Mouse (Mus musculus) heart, adult 11 months (tissue): ENCODE results near the gene Os9.

Experiments
- DNase-seq: peaks from one replicate; pipeline ENCODE4 v3.0.0; 2022

The Os9 gene

DNA sequence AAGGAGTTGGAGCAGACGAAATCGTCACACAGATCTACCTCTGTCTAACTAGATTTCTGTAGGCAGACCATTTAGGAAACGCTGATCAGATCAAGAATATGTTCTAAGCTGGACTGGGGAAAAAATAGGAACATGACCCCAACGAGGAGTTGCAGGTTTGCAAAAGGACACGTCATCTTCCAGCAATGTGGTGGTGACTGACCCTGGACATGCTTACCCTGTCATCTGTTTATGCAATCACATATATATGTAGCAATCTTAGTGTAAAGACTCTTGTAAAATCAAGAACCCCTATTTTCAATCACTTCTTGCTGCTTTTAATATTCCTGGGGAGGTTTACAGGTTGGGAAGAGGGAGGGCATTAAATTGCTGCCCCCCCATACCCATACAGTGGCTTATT, 58.4 kb downstream of the Os9 start:
- peak; percentile 78 for DNase-seq

DNA sequence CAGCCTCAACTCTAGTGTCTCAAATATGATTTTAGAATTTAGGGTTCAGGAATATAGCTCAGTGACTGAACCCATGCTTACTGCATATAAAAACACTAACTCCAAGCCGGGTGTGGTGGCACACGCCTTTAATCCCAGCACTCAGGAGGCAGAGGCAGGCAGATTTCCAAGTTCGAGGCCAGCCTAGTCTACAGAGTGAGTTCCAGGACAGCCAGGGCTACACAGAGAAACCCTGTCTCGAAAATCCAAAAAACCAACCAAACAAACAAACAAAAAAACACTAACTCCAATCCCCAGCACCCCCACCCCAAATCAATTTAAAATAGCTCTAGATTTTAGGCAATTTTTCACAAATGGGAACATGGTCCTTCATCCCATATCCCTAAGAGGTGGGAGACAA, 58.8 kb downstream of the Os9 start:
- DNase-seq, result peak; percentile 88

DNA sequence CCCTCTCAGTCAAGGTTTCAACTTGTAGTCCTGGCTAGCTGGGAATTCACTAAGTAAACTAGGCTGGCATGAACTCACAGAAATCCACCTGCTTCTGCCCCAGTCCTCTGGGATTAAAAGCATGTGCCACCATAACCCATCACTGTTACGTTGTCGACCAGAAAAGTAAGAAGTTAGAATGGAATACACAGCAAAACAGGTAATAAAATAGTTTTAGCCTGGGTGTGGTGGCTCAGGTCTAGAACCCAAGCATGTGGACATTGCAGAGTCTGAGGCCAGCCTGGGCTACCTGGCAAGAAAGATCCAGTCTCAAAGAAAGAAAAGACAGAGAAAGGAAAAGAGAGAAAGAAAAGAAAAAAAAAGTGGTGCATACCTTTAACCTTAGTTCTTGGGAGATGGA, 59.4 kb downstream of the Os9 start:
- DNase-seq, result peak; percentile 69

DNA sequence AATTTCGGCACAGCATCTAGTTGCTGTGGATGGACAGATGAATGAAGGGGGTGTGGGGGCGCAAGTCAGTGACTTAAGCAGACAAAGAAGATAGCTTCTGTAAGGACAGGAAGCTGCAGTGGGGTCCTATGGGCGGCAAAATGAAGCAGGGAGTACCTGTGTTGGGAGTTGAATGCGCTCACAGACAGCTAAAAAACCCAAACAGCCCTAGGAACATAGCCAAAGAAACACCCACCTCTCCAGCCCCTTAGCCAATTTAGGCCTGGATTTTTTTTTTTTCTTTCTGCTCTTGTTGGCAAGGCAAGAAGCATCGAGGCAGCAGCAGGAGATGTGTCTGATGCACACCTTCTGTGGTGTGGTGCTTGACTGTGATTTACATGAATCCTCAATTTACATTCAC, 59.8 kb downstream of the Os9 start:
- DNase-seq, result peak; percentile 89

DNA sequence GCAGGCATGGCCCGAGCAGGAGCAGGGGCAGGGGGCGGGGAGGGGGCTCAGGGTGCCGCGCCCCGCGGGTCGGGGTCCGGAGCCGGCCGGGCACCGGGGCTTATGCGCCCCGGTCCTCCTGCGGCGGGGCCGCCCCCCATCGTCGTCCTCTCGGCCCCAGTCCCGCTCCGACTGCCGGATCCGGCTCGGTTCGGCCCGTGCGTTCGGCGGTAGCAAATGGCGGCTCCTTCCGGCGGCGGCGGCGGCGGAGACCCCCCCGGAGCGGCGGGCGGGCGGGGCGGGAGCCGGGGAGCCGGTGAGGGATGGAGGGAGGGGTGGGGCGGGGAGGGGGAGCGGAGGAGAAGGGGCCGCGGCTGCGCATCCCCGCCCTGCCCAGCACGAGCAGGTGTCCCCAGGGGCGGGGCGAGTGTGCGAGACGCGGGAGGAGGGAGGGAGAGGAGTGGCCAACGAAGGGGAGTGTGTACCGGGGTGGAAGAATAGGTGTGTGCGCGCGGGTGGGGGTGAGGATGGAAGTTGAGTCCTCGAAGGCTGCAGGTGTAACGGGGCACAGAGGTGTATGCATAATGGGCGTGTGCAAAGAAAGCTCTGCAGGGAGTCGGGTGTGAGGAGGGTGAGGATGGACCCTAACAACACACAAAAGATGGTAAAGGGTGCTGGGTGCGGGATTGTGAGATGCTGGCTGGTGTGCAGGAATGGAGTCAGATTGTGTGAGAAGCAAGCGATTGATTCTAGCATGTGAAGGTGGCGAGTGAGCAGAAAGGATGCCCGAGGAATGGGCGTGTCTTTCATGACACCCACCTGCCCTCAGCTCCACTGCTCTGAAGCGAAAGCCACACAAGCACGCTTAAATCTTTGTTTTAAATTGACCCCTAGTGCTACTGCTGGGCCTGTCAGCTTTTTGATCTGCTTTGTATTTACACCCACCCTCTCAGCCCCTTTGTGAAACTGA, 60.7 kb downstream of the Os9 start, which contains the start of gene March9:
Gene March9 (minus strand): TSS at position 217 of the 949 bp plus-strand sequence.
- DNase-seq, result peak; percentile 97

DNA sequence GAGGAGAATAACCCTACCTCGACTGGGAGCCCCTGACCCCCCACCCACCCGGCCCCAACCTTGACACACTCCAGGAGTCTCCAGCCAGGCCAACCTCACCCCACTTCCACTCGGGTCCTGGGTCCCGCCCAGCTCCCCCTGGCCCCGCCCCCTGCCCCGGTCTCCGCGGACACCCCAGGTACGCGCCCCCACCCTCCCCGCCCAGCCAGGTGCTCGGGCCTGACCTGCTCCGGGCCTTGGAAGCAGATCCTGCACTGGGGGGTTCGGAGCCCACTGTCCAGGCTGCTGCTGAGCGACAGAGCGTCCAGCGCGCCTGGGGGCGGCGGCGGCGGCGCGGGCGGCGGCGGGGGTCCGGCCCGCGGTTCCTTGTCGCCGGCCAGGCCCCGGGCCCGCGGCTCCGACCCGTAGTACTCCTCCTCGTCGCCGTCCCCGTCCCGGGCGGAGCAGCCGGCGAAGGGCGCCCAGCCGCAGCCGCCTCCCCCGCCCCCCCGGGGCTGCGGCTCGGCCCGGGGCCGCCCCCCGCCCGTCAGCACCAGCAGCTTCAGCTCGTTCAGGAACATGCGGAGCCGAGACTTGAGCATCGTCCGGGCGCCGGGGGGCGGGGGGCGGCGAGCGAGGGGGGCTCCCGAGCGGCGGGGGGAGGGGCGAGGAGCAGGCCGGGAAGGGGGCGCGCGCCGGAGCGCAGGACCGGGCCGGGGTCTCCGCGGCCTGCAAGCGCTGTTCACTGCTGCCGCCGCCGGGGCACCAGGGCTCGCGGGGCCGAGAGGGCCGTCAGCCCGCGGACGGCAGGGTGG, 61.6 kb downstream of the Os9 start:
- DNase-seq, result peak; percentile 91

DNA sequence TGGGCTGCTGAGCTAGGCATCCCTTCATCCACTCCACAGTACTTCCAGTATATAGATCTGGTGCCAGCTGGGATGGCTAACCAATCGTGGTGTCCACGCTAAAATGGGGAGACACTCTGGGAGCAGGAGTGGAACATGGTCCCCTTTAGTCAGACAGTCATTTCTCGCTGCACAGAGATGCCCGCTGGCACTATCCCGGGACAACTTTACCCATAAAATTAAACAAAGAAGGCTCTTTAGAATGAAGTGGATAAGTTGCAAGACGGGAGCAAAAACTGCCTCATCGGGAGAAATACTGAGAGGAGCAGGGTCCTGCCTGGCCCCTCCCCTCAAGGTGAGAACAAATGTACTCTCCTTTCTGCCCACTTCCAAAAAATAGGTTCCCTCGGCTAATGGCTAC, 62.2 kb downstream of the Os9 start:
- no peak for DNase-seq

DNA sequence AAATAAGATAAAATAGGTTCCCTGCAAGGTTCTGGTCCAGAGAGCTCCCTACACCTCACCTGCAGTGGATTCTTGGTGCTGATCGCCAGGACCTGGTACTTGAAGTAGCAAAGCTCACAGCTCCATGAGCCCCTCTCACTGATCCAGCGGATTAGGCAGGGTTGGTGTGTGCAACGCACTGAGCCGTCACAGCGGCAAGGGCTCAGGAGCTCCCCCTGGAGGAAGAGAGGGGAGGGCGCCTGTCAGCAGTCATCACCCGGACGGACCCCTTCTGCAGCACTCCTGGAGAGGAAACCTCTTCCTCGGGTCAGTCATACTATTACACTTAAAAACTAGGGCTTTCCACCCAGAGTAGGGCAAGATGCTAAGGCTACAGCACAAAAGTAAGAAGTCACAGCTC, 62.8 kb downstream of the Os9 start:
- peak; percentile 95 for DNase-seq

DNA sequence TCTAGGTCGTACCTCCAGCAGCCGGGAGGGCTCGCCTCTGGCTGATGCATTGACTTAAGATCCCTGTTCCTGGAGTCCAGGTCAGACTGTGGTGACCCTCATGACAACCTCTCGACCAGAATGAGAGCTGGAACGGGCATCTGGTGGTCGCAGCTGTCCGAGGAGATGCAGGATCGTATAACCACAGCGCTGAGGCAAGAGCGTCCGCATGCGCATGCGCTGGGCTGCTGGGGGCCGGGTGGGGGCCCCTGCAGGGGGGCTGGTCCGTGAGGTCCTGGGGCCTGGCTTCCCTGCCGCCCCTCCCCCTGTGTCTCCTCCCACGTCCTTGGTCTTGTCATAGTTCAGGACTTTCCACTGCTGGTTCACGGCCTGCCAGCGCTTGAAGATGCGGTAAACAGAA, 64.4 kb downstream of the Os9 start:
- peak; percentile 92 for DNase-seq

DNA sequence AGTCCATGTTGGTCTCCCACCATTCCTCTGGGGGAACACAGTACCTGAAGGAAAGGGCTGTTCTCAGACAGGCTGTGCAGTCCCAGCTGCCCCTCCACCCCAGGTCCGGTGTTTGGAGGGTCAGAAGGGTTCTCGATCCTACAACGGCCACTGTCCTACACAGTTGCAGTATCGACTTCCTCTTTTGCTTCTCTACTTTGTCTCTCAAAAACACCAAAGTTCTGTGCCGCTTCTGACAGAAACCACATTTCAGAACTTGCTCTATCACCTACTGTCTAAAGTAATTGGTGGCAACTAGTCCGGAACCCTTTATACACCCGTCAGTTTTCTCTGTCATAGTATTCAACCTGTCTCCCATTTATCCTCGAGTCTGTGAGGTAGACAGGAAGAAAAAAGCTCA, 65.5 kb downstream of the Os9 start:
- no peak for DNase-seq

DNA sequence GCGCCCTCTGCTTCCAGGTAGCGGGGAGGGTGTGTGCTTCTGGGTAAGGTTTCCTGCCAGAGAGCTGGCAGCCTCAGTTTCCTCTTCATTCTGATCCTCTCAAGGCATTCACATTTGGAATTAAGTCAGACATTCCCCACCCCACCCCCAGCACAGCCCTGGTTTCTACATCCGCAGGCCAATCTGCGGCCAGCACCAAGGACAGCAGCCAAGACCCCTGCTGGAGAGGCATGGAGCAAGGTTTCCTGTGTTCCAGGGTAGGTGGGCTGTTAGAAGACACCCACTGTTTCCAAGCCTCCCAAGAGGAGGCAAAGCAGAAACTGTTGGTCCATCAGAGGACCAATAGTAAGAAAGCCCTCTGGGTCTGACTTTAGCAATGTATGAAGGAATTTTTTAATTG, 66.3 kb downstream of the Os9 start:
- DNase-seq, result no peak

DNA sequence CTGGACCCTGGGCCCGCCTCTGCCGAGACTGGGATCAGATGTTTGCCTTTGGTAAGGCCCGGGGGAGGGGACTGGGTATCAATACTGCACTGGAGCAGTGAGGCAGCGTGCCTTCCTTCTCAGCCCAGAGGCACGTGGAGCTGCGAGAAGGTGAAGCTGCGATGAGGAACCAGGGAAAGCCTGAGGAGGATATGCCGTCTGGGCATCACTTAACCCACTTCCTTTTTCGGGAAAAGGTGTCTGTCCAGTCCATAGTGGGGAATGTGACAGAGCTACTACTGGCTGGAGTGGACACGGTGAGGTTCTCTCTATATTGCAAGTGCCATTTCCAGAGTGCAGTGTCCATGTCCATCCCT, 70.8 kb downstream of the Os9 start:
- DNase-seq, result no peak

DNA sequence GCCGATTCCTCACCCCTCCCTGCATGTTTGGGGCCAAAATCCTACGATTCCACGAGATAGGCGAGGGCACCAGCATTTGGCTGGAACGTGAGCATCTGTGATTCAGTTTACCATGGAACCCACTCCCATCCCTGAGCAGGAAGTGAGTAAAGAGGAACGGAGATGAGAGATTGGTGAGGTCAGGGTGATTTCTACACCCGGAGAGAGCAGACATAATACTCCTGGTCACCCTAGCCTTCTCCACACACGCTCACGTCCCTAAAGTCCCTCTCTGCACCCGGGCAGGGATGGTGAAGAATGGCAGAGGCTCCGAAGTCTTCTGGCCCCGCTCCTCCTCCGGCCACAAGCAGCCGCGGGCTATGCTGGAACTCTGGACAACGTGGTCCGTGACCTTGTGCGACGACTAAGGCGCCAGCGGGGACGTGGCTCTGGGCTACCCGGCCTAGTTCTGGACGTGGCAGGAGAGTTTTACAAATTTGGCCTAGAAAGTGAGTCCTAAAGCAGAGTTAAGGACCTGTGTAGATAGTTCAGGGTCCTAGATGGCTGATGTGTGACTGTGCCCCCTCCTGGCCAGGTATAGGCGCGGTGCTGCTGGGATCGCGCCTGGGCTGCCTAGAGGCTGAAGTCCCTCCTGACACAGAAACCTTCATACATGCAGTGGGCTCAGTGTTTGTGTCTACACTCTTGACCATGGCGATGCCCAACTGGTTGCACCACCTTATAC, 71.4 kb downstream of the Os9 start:
- DNase-seq, result no peak

DNA sequence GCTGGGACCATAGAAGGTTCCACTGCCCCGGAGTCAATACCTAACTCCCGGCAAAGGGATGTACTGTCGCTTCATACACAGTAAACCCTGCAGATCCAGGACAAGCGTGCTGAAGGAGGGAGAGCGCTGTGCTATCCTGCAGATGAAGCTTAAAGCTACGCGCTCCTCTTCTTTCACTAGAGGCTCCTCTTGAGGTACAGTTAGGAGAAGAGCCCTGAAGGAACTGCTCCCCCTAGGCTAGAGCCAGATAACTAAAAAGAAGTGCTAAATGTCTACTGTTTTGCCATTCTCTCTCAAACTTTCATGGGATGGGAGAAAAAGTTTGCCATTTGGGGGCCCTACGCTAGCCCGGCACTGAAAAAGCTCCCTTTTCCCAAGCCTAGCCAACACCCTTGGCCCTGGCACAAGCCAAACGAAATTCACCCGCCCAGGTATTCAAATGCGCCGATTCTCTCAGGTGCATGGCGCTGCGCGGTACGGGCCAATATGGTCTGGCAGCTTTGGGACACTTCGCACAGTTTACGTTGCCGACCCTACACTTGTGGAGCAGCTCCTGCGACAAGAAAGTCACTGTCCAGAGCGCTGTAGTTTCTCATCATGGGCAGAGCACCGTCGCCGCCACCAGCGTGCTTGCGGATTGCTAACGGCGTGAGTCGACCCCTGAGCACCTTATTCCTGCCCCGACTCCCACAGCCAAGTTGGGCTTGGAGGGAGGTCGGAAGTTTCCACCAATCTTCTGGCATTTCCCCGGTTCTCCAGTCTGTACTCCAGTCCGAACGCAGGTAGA, 72.1 kb downstream of the Os9 start:
- DNase-seq, result no peak

DNA sequence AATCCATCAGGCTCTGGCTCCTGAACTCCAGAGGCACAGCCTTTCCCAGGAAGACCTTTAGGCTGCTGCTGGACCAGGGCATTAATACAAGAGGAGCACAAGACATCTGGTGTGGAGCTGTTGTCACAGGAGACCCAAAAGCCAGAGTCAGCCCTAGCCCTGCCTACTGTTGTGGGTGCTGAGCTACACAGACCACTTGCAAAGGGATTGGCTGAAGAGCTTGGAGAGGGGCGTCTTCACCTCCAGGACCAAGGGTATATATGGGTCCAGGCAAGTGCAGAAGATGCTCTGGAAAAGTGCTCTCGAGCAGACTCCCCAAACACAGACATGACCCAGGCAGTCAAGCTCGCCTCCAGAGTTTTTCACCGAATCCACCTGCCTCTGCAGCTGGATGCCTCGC, 73.0 kb downstream of the Os9 start, which contains the start of gene Cyp27b1:
Gene Cyp27b1 (plus strand): TSS at position 297 of the 400 bp plus-strand sequence.
- no peak for DNase-seq
